Mouse (Mus musculus): ENCODE measurements around the gene Olfr243. TPM values are rescaled to one million over a fixed set of nuclear protein-coding genes. Genes with fewer than 3 reads are reported as not detected.
"Not testable (repeated sequence)": the region's sequence is repeated elsewhere in the genome, so short reads cannot be mapped to it uniquely, and the experiment has no call there.

The Olfr243 gene
- total and polyA plus RNA-seq, 3 experiments, result not detected

GRCm38 (mm10) chr7:103699469-103699868 lies 15.0 kb upstream of the Olfr243 start (continued):
- no peak for TF ChIP-seq ZNF384 (IDR thresholded peaks at IDR 0.05; ENCODE audit: low read depth, low read length)

- TF ChIP-seq GATA1 (IDR thresholded peaks at IDR 0.05; ENCODE audit: low read depth, low read length) (no peak), ELF1 (IDR thresholded peaks at IDR 0.05; ENCODE audit: low read depth, low read length) (no peak), EP300 (IDR thresholded peaks at IDR 0.05; ENCODE audit: low read depth in 1 of 2, low read length in 2 of 2) (no peak)
- Histone ChIP-seq H3K27me3 (ENCODE audit: control insufficient read depth in 1 of 2, insufficient read depth in 2 of 2, low read length in 2 of 2) (no peaks in the 10 kb centered on the region; a peak in 1 of 4 replicates), H3K9ac (ENCODE audit: control insufficient read depth, low read depth, low read length, poor library complexity, severe bottlenecking) (no peak overlapping the region), H3K9me3 (replicated peaks; ENCODE audit: insufficient read depth, low read length) (no peaks in the 10 kb centered on the region), H3K27ac (ENCODE audit: control insufficient read depth, low read depth, low read length) (no peak overlapping the region), H3K36me3 (ENCODE audit: control insufficient read depth in 1 of 2, insufficient read depth in 2 of 2, low read length in 2 of 2) (no peaks in the 10 kb centered on the region), H3K4me1 (ENCODE audit: control insufficient read depth in 1 of 2, insufficient read depth in 2 of 2, low read length in 2 of 2) (no peaks in the 10 kb centered on the region), H3K79me2 (ENCODE audit: control insufficient read depth, insufficient read depth, low read length, poor library complexity) (no peaks in the 10 kb centered on the region), H3K4me3 (ENCODE audit: control insufficient read depth in 1 of 2, insufficient read depth in 1 of 2, low read depth in 2 of 2, low read length in 2 of 2) (no peak overlapping the region)
- no peak for DNase-seq (ENCODE audit: low read depth, low spot score)
Observed at GRCm38 (mm10) chr7:103712024-103712423, 2.4 kb upstream of the Olfr243 start.

- H3K4me1 ChIP-seq (ENCODE audit: control insufficient read depth in 1 of 2, insufficient read depth in 2 of 2, low read length in 2 of 2); H3K27ac ChIP-seq (ENCODE audit: control insufficient read depth, low read depth, low read length); DNase-seq (ENCODE audit: low read depth, low spot score); H3K79me2 ChIP-seq (ENCODE audit: control insufficient read depth, insufficient read depth, low read length, poor library complexity); H3K36me3 ChIP-seq (ENCODE audit: control insufficient read depth in 1 of 2, insufficient read depth in 2 of 2, low read length in 2 of 2); H3K27me3 ChIP-seq (ENCODE audit: control insufficient read depth in 1 of 2, insufficient read depth in 2 of 2, low read length in 2 of 2); H3K9me3 ChIP-seq (replicated peaks; ENCODE audit: insufficient read depth, low read length); H3K4me3 ChIP-seq (ENCODE audit: control insufficient read depth in 1 of 2, insufficient read depth in 1 of 2, low read depth in 2 of 2, low read length in 2 of 2); H3K9ac ChIP-seq (ENCODE audit: control insufficient read depth, low read depth, low read length, poor library complexity, severe bottlenecking): not testable (repeated sequence)
Observed at GRCm38 (mm10) chr7:103716398-103716797, 1.9 kb downstream of the Olfr243 start.

GRCm38 (mm10) chr7:103730074-103730473 lies 15.6 kb downstream of the Olfr243 start, which contains the start of gene Olfr628:
TSS of gene Olfr628 (plus strand) at chr7:103730374.
- Histone ChIP-seq H3K79me2 (ENCODE audit: control insufficient read depth, insufficient read depth, low read length, poor library complexity) (no peaks in the 10 kb centered on the region), H3K27me3 (ENCODE audit: control insufficient read depth in 1 of 2, insufficient read depth in 2 of 2, low read length in 2 of 2) (no peaks in the 10 kb centered on the region), H3K27ac (ENCODE audit: control insufficient read depth, low read depth, low read length) (no peak within 1 kb of the TSS), H3K4me3 (ENCODE audit: control insufficient read depth in 1 of 2, insufficient read depth in 1 of 2, low read depth in 2 of 2, low read length in 2 of 2) (no peak within 1 kb of the TSS), H3K9me3 (replicated peaks; ENCODE audit: insufficient read depth, low read length) (no peaks in the 10 kb centered on the region), H3K36me3 (ENCODE audit: control insufficient read depth in 1 of 2, insufficient read depth in 2 of 2, low read length in 2 of 2) (no peaks in the 10 kb centered on the region), H3K4me1 (ENCODE audit: control insufficient read depth in 1 of 2, insufficient read depth in 2 of 2, low read length in 2 of 2) (no peaks in the 10 kb centered on the region), H3K9ac (ENCODE audit: control insufficient read depth, low read depth, low read length, poor library complexity, severe bottlenecking) (no peak within 1 kb of the TSS)
- TF ChIP-seq UBTF (IDR thresholded peaks at IDR 0.05; ENCODE audit: borderline replicate concordance, insufficient read depth, low read depth, low read length) (no peak), ZNF384 (IDR thresholded peaks at IDR 0.05; ENCODE audit: low read depth, low read length) (no peak), MYC (IDR thresholded peaks at IDR 0.05; ENCODE audit: low read depth, low read length) (no peak), BHLHE40 (IDR thresholded peaks at IDR 0.05; ENCODE audit: borderline replicate concordance, low read depth, low read length) (no peak), HCFC1 (IDR thresholded peaks at IDR 0.05; ENCODE audit: low read depth, low read length) (no peak), CHD1 (IDR thresholded peaks at IDR 0.05; ENCODE audit: low read depth, low read length) (no peak)
- DNase-seq (ENCODE audit: low read depth, low spot score), result no peak
